Mouse (Mus musculus): ENCODE measurements around the gene Exosc9. TPM values are rescaled to one million over a fixed set of nuclear protein-coding genes. Genes with fewer than 3 reads are reported as not detected.

Gene Exosc9
- total RNA-seq (2021): 10 to 100 TPM; 38.2 to 41.0 TPM
- long read RNA-seq, experiment 1, transcript Exosc9-201 (12 exons, 1,617 nt): major isoform, 29 of 45 reads
- long read RNA-seq, experiment 1, partial matches to known transcripts: 8 of 45 reads
- long read RNA-seq, experiment 1, other reads (novel, unspliced or antisense): 8 of 45 reads
- long read RNA-seq, experiment 2, transcript Exosc9-201 (12 exons, 1,617 nt): major isoform, 29 of 44 reads
- long read RNA-seq, experiment 2, partial matches to known transcripts: 8 of 44 reads
- long read RNA-seq, experiment 2, other reads (novel, unspliced or antisense): 7 of 44 reads

DNA sequence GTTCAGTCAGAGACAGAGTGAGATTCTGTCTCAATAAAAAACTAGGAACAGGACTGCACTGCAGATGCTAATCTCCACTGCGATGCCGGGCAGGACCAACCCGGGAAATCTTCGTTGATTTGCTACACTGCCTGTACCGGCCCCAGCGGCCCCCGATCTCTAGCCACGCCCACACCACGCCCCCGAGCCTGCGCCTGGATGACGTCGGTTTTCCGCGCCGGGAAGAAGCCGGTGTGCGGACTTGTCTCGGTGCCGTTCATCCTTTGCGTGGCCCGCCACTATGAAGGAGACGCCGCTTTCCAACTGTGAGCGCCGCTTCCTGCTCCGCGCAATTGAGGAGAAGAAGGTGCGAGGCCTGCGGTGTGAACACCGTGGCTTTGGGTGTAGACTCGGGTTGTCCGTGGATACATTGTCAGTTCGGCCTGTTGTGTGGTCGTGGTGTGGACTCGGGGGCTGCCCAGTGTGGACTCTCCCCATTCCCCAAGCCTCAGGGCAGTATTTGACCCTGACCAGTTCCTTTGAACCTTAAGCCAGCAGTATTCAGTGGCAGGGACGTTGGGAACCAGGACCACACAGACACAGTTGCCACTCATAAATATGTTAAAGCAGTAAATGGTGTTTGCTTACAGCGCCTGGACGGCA is at the start of gene Exosc9:
TSS of gene Exosc9 (plus strand) at position 201 of the 642 bp plus-strand sequence.
- peak; percentile 97 to 98 for DNase-seq (ENCODE audit: low spot score in 2 of 2)

- no peak for DNase-seq (ENCODE audit: low spot score in 2 of 2)
Measured at GRCm38 (mm10) chr3:36505306-36505705, 47.1 kb upstream of the Exosc9 start.

DNA sequence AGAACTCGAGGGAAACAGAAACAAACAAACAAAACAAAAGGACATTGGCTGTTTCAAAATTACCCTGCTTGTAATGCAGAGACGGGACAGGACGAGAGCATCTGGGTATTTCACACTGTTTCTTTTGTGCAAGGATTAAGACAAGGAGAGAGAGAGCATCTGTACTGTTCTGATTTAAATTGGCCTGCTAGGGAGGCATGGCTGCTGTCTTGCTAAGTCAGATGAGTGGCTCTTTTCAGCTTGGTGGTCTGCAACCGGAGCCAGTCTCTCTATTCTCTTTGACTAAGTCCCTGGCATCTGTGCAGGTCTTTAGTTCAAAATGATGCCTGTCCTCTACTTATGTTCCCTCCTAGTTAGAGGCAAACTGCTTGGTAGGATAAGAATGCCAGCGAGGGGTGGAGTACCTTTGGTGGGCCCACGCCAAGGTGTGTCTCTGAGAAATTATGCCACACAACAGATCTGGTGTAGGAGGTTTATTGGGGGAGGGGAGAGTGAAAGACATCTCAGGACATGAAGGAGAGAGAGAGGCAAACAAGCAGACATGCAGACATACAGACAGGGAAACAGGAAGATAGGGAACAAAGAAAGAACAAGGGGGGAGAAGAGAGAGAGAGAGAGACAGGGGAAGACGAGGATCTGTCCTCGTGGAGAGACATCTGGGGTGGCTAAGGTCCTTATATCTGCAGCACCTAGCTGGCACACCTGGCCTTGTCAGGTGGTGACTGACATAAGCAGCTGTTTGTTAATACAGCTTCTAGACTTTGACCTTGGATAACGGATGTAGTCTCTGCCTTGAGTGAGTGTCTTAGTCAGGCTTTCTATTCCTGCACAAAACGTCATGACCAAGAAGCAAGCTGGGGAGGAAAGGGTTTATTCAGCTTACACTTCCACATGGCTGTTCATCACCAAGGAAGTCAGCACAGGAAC is 46.3 kb upstream of the Exosc9 start:
- DNase-seq (ENCODE audit: low spot score in 2 of 2): no peak

GRCm38 (mm10) chr3:36511491-36511890 is 40.9 kb upstream of the Exosc9 start:
- DNase-seq (ENCODE audit: low spot score in 2 of 2): no peak

GRCm38 (mm10) chr3:36516196-36516595 is 36.2 kb upstream of the Exosc9 start:
- DNase-seq (ENCODE audit: low spot score in 2 of 2): peak; percentile 54 to 77

- DNase-seq (ENCODE audit: low spot score in 2 of 2): peak; percentile 57 to 75
Measured at GRCm38 (mm10) chr3:36521073-36522060, 31.0 kb upstream of the Exosc9 start, which contains the start of gene Gm11549. Gm11549 (minus strand) TSS chr3:36521813.

DNA sequence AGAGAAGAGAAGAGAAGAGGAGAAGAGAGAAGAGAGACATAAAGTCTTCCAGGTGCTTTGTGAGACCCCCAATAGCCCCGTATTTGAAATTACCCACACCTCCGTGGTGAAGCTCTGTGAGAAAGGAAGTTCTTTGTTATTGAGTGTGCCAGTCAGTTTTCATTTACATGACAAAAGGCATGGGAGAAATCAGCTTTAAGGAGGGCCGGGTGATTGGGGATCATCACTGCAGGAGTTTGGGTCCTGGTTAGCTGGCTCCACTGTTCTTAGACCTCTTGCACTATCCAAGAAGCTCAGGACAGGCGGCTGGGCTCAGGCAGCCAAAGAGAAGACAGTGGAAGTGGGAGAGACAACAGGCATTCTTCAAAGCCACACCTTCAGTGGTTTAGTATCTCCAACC is 30.3 kb upstream of the Exosc9 start:
- DNase-seq (ENCODE audit: low spot score in 2 of 2): no peak

DNA sequence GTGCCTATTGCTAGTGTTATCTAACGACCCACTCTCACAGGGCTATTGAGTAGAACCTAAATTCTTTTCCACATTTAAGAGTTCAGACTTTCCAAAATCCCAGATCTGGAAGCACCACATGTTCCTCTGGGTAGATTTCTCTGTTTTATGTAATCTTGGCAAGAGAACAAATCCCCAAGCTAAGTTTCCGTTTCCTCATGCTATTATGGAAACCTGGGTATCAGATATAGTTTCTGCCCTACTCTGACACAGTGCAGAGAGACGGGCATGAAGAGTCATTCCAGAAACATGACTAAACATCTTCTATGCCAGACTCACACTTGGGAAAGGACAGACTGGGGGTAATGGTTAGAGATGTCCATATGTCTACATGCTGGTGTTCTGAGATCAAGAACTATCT is 27.9 kb upstream of the Exosc9 start:
- no peak for DNase-seq (ENCODE audit: low spot score in 2 of 2)

- peak; percentile 81 to 83 for DNase-seq (ENCODE audit: low spot score in 2 of 2)
Measured at GRCm38 (mm10) chr3:36530345-36530744, 22.1 kb upstream of the Exosc9 start.

GRCm38 (mm10) chr3:36530781-36531180 is 21.6 kb upstream of the Exosc9 start:
- DNase-seq (ENCODE audit: low spot score in 2 of 2): peak in 1 of 2 experiments; percentile 29

DNA sequence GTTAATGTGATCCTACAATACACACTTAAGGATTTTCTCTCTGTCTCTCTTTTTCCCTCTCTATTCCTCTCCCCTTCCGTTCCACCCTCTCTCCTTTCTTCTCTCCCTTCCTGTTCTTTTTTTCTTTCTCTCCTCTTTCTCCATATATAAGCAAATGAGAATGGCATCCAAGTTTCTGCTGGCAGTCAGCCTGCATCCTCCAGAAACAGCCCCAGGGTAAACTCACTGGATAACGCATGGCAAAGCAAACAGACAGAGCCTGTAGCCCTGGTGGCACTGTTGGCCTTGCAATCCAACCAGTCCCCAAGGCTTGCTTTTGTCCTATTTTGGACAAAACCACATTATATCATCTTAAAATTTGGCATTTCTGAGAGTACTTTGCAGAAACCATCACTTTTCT is 21.2 kb upstream of the Exosc9 start:
- peak in 1 of 2 experiments; percentile 48 for DNase-seq (ENCODE audit: low spot score in 2 of 2)

DNA sequence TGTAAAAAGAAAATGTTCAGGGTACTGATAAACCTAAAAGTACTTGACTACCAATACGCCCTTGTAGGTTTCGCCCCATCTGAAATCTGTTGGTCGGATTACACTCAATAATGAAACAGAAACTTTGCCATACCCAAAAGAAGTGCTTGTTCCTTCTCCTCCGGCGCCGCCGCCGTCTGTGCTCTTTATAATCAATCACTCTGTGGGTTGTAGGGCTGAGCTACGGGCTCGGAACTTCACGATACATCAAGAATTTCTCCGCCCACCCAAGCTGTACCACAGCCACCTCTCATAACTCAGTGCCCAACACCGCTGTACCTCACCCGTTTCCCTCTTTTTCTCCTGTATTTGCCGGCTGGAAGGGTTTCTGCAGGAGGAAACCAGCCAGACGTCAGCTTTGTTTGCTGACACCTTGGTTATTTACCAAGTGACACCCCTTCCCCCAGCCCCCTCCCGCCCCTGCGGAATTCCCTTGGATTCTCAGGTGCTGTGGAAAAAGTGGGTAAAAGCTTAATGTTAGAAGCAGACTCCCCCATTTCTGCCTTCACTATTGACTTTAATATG is 20.3 kb upstream of the Exosc9 start:
- no peak for DNase-seq (ENCODE audit: low spot score in 2 of 2)

DNA sequence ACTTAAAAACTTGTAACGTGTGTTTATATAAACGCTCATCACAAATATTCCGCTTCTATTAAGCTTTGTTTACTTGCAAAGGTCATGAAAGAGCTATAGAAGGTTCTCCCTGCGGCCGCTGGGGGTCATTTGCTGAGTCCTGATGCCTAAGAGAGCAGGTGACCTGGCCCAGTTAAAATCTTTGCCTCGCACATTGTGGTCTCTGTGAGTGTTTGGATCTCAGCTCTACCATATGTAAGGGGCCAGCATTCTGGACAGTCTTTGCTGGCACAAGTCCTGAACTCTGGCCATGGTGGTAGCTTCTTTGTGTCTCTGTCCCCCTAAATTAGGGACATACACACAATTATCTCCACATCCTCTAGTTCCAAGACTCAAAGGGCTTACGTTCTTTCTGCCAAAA is 19.7 kb upstream of the Exosc9 start:
- DNase-seq (ENCODE audit: low spot score in 2 of 2): no peak

DNA sequence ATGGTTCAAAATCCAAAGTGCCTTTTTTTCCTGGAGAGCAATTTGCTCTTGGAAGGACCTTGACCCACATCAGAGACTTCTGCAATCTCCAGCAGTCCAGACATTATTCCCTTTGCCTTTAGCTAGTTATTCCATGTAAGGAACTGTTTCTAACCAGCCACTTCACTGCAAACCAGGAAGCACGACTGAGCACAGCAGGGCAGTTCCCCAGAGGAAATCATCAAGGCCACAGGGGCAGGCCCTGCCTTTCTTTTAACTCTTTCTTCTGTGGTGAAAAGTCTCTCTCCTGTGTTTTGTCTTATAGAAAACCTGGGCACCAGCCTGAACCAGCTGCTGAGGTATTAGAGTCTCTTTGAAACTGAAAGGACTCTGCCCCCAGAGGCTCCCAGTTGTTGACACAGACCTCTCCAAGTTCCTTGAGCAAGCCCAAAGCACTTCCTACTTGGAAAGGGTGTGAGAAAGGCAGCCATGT is 19.2 kb upstream of the Exosc9 start:
- no peak for DNase-seq (ENCODE audit: low spot score in 2 of 2)

- DNase-seq (ENCODE audit: low spot score in 2 of 2): no peak
Measured at GRCm38 (mm10) chr3:36536041-36536440, 16.4 kb upstream of the Exosc9 start.

- DNase-seq (ENCODE audit: low spot score in 2 of 2): peak; percentile 41 to 59
Measured at GRCm38 (mm10) chr3:36537701-36538470, 14.5 kb upstream of the Exosc9 start.

- peak in 1 of 2 experiments; percentile 50 for DNase-seq (ENCODE audit: low spot score in 2 of 2)
Measured at GRCm38 (mm10) chr3:36540756-36541155, 11.7 kb upstream of the Exosc9 start.

- no peak for DNase-seq (ENCODE audit: low spot score in 2 of 2)
Measured at GRCm38 (mm10) chr3:36541399-36541798, 11.0 kb upstream of the Exosc9 start.

DNA sequence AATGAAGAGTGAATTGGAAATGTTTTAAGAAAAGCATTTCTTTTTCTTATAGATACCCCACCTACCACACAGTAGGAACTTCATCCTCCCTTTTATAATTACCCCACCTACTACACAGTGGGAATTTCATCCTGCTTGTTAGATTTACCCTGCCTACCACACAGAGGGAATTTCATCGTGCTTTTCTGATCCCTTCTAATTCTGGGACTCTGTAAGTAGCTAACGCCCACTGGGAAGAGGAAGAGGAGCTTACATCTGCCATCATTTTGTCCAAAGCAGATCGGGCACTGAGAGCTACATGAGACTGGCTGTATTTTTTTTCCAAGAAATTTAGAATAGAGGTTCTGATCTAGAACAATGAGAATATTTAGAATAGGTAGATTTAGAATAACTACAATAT is 7.4 kb upstream of the Exosc9 start:
- no peak for DNase-seq (ENCODE audit: low spot score in 2 of 2)

Data from left cerebral cortex, adult 18-20 months (tissue).